Mouse (Mus musculus): ENCODE measurements around the gene Kars.

DNA sequence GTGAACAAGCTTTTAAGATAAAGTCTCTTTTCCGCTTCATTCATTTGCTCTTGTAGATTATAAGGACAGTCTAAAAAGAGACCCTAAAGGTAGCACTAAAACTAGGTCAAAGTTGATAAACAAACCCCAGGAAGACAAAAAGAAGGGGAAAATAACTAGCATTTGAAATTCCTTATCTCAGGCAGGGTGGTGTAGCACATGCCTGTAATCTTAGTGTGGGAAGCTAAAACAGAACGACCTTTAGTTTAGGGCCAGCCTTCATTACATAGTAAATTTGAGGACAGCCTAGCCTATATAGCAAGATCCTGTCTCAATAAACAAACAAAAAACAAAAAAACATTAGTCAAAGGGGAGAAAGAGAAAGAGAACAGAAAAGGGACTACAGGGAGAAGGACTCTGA lies 3.5 kb downstream of the Kars start:
- TF ChIP-seq MAX (IDR thresholded peaks at IDR 0.05; ENCODE audit: low read depth), result no peak
- TF ChIP-seq CEBPB (IDR thresholded peaks at IDR 0.05; ENCODE audit: insufficient read depth, poor library complexity, severe bottlenecking), result no peak
- TF ChIP-seq USF1 (IDR thresholded peaks at IDR 0.05; ENCODE audit: low read depth), result no peak
- TF ChIP-seq POLR2AphosphoS2 (IDR thresholded peaks at IDR 0.05; ENCODE audit: insufficient read length, low read depth), result no peak
- TF ChIP-seq E2F4 (IDR thresholded peaks at IDR 0.05; ENCODE audit: insufficient read depth), result no peak
- no peak for TF ChIP-seq POLR2A (IDR thresholded peaks at IDR 0.05; ENCODE audit: insufficient read length, low read depth)
